Mouse (Mus musculus) heart, embryonic 16.5 days (tissue): ENCODE data around the gene Tead1. TPM values are rescaled to one million over a fixed set of nuclear protein-coding genes. Genes with fewer than 3 reads are reported as not detected.

ENCODE experiments used
- ATAC-seq: fragments of 200-750 bp; cut with Nextera tagmentation; replicated peaks from 2 replicates; pipeline ENCODE4 v1.8.0; 2017; ENCODE audit warnings: moderate number of reproducible peaks; ENCODE audit not compliant: insufficient read depth, low FRiP score; ENCODE audit errors: extremely low read depth
- H3K27ac ChIP-seq: fragments of 300-500 bp; sonication (generic); 2 replicates; pipeline ENCODE4 v1.5.1; 2014; ENCODE audit warnings: mild to moderate bottlenecking, low read length, control low read depth, moderate library complexity
- H3K27me3 ChIP-seq: fragments of 300-500 bp; sonication (generic); 2 replicates; pipeline ENCODE4 v1.6.1; 2014; ENCODE audit warnings: low read length, mixed read lengths; ENCODE audit not compliant: control insufficient read depth, insufficient read depth
- H3K36me3 ChIP-seq: fragments of 300-500 bp; sonication (generic); 2 replicates; pipeline ENCODE4 v1.6.1; 2014; ENCODE audit not compliant: control insufficient read depth, insufficient read depth
- H3K4me1 ChIP-seq: fragments of 300-500 bp; sonication (generic); 2 replicates; pipeline ENCODE4 v1.6.1; 2014; ENCODE audit warnings: low read length, mixed read lengths; ENCODE audit not compliant: control insufficient read depth, insufficient read depth
- H3K4me2 ChIP-seq: fragments of 300-500 bp; sonication (generic); 2 replicates; pipeline ENCODE4 v1.6.1; 2014; ENCODE audit warnings: low read depth, mild to moderate bottlenecking, control low read depth, low read length
- H3K4me3 ChIP-seq: fragments of 300-500 bp; sonication (generic); 2 replicates; pipeline ENCODE4 v1.5.1; 2014; ENCODE audit warnings: mild to moderate bottlenecking, control low read depth, low read length
- H3K9ac ChIP-seq: fragments of 300-500 bp; sonication (generic); 2 replicates; pipeline ENCODE4 v1.6.1; 2014; ENCODE audit warnings: low read length, control low read depth
- H3K9me3 ChIP-seq: fragments of 300-500 bp; sonication (generic); replicated peaks from 2 replicates; pipeline ENCODE4 v1.6.1; 2016; ENCODE audit warnings: low read length; ENCODE audit not compliant: control insufficient read depth
- WGBS: fragments of 180-500 bp; shearing (Covaris S2); extraction: QIAGEN DNeasy Blood & Tissue Kit; methylation state at CpG from one replicate; pipeline ENCODE4 v1.1.7; 2014; 5-methylcytosine and 5-hydroxymethylcytosine counted together
- polyA plus RNA-seq: library from polyadenylated mRNA; unstranded; fragments of >200 nt; fragmentation: Nextera tagmentation; extraction: Ambion mirVana; gene quantifications from 2 replicates; pipeline ENCODE4 v1.2.1, GENCODE M21; 2015

Tead1 gene
- polyA plus RNA-seq, 1 experiment from 2014 or later = 19.4 TPM

DNA sequence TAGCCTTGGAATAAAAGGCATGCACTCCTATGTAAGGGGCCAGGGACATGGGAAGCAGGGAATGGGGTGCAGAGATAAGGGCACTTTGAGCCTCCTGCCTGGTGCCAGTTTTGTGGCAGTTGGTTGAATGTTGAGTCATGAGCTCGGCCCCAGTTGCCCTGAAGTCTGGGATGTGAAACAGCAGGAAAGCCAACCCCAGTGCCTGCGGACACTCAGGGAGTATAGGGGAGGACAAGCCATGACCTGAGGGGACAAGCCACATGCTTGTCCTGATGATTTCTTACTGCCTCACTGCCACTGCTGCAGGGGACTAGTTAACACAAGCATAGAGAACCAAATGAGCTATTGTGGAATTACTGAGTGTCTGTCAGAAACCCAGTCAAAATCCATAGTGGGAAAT is 228.3 kb downstream of the Tead1 start:
- 60% methylated on average over 2 of the region's 2 CpGs for WGBS
- ATAC-seq = no peak
- Histone ChIP-seq H3K9ac (no peak overlapping the region), H3K36me3 (peaks cover 8% of the 10 kb centered on the region; the same call in 1 of the 2 replicates), H3K27me3 (no peaks in the 10 kb centered on the region), H3K27ac (no peak overlapping the region), H3K9me3 (no peaks in the 10 kb centered on the region), H3K4me3 (no peak overlapping the region), H3K4me1 (no peaks in the 10 kb centered on the region), H3K4me2 (no peak overlapping the region)

DNA sequence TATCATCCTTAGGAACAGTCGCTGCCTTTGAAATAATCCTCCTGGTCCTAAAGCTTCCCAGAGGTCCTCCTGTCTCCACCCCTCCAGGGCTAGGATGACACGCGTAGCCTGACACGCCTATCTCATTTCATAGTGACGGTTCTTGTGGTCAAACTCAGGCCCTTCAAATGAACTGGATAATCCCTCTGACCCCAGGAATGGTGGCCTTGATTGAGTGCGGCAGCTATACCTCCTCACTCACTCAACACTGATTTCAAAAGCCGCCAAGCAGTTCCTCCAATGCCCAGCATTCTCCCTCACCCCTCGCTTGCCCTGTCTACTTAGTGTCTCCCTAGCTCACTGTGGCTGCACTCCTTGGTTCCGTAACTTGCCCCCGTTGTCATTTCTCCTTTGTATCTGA is 230.0 kb downstream of the Tead1 start:
- H3K9ac ChIP-seq = no peak overlapping the region
- no peaks in the 10 kb centered on the region for H3K27me3 ChIP-seq
- no peak overlapping the region for H3K4me3 ChIP-seq
- H3K4me1 ChIP-seq = no peaks in the 10 kb centered on the region
- 0 out of 2 replicates have a peak, but pooled peaks cover 5% of the 10 kb centered on the region for H3K36me3 ChIP-seq
- H3K4me2 ChIP-seq = no peak overlapping the region
- ATAC-seq = no peak
- WGBS = 62% methylated on average over 10 of the region's 10 CpGs
- H3K27ac ChIP-seq = no peak overlapping the region
- no peaks in the 10 kb centered on the region for H3K9me3 ChIP-seq

DNA sequence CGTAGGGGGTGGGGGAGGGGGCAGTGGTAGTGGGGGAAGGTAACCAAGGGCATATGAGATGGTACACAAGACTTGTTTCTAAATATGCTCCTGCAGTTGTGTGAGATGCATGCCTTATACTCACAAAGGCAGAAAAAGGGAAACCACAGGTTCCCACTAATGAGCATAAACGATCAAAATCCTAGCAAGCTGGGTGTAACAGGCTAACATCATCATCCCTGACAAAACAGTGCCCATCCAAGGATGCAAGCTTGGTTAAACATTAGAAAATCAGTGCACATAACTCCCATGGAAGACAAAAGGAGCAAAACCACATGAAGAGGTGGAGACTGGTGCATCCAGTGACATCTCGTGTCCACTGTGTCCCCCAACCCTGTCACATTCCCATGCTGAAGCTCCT is 233.9 kb downstream of the Tead1 start:
- no peak overlapping the region for H3K9ac ChIP-seq
- no peaks in the 10 kb centered on the region for H3K36me3 ChIP-seq
- no peak overlapping the region for H3K4me3 ChIP-seq
- no peak overlapping the region for H3K4me2 ChIP-seq
- 80% methylated on average over 3 of the region's 3 CpGs for WGBS
- no peaks in the 10 kb centered on the region for H3K9me3 ChIP-seq
- H3K27me3 ChIP-seq = no peaks in the 10 kb centered on the region
- no peaks in the 10 kb centered on the region for H3K4me1 ChIP-seq
- no peak for ATAC-seq
- H3K27ac ChIP-seq = no peak overlapping the region

DNA sequence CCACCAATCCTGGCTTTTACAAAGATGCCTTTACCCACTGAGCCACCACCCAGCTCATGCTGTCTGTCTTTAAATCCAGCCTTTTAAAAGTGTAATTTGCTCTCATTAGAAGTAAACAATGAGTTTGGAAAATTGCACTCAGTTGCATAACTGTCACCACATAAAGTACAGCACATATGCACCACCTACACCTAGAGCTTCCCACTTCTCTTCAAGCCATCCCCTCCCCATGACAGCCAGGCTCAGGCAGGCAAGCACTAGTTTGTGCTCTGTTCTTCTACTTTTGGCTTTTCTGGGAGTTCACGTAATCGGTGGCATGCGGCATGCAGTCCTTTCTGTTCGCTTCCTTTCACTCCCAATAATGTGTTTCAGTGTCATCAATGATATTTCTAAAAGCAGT is 236.5 kb downstream of the Tead1 start:
- H3K9me3 ChIP-seq = no peaks in the 10 kb centered on the region
- no peaks in the 10 kb centered on the region for H3K36me3 ChIP-seq
- no peak overlapping the region for H3K4me3 ChIP-seq
- H3K4me2 ChIP-seq = no peak overlapping the region
- no peak overlapping the region for H3K27ac ChIP-seq
- WGBS = 94% methylated on average over 4 of the region's 4 CpGs
- no peak for ATAC-seq
- H3K4me1 ChIP-seq = no peaks in the 10 kb centered on the region
- no peaks in the 10 kb centered on the region for H3K27me3 ChIP-seq
- H3K9ac ChIP-seq = no peak overlapping the region

DNA sequence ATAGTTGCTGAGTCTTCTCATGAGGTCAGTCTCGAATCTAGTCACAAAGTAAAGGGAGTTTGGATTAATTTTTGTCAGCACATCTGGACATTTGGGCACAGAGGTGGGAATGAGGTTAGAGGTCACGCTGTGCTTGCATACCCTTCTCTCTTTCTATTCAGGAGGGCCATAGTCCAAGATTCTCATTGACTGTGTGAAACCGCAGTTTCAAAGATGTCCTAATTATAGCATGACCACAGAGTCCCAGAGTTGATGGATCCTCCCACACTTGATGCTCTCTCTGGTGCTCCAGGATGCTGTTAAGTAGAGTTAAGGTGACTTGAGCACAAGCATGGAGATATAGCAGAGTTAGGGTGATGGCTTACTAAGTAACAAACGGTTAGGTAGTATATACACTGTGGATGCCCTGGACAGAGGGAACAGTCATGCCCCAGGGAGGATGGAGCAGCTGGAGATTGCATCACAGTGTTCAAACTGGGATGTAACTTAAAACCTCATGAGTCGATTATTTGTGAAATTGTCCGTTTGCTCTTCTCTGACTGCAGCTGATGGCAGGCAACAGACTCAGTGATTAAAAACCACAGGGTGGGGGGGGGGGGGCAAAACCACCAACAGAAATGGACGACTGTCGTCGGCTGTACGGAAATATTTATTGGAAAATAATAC is 238.6 kb downstream of the Tead1 start:
- Histone ChIP-seq H3K27me3 (no peaks in the 10 kb centered on the region), H3K36me3 (no peaks in the 10 kb centered on the region), H3K4me3 (no peak overlapping the region), H3K27ac (no peak overlapping the region), H3K4me1 (no peaks in the 10 kb centered on the region), H3K4me2 (no peak overlapping the region), H3K9ac (no peak overlapping the region), H3K9me3 (no peaks in the 10 kb centered on the region)
- WGBS = 63% methylated on average over 10 of the region's 10 CpGs
- ATAC-seq = no peak

DNA sequence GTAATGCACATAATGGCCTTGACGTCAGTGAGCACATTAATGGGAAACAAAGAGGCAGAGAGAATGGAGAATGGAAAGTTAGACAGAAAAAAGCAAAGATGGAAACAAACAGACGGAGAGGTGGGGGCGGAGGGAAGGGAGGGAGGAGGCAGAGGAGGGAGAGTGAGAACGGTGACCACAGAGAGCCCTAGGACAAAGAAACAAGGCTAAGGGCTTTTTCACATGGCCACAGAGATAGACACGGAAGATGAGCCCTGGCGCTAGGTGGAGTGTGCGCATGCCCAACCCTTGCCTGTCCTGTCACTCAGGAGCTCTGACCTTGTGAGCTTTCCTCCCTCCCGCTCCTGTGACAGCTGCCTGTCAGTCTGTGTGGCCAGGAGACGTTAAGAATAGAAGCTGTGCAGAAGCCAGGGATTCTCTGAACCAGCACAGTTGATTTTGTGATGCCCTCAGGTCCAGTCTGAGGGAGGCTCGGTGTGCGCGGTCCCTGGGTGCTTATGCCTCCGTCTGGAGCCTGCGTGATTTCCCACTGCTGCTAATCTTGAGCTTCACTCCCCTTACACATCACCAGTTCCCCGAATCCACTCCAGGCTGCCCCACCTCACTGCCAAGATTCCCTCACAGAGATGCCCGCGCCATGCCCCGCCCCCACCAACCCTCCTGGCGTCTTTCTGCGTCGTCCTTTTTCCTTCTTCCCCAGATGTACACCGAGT is 239.3 kb downstream of the Tead1 start:
- no peak overlapping the region for H3K9ac ChIP-seq
- H3K4me2 ChIP-seq = peak overlapping the region; percentile 41
- H3K4me1 ChIP-seq = no peaks in the 10 kb centered on the region
- 46% methylated on average over 22 of the region's 22 CpGs for WGBS
- no peaks in the 10 kb centered on the region for H3K9me3 ChIP-seq
- H3K36me3 ChIP-seq = no peaks in the 10 kb centered on the region
- ATAC-seq = no peak; the same call in 1 of the 2 replicates
- H3K4me3 ChIP-seq = no peak overlapping the region
- no peak overlapping the region for H3K27ac ChIP-seq
- no peaks in the 10 kb centered on the region for H3K27me3 ChIP-seq

DNA sequence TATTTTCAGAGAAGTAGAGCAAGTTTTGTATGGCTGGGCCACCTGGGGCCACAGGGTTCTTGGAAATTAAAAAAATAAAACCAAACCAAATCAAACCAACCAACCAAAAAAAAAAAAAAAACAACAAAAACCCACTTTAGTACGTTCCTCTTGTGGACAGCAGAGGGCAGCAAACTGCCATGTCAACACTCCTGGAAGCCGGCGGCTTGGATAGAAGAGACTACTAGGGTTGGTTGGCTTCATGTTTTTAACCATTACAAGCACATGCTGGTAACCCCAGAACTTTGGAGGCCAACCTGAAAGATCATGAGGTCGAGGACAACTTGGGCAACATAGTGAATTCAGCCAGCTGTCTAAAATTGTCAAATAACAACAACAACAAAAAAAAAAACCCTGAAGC is 240.7 kb downstream of the Tead1 start:
- WGBS = 1% methylated on average over 4 of the region's 4 CpGs
- ATAC-seq = no peak

DNA sequence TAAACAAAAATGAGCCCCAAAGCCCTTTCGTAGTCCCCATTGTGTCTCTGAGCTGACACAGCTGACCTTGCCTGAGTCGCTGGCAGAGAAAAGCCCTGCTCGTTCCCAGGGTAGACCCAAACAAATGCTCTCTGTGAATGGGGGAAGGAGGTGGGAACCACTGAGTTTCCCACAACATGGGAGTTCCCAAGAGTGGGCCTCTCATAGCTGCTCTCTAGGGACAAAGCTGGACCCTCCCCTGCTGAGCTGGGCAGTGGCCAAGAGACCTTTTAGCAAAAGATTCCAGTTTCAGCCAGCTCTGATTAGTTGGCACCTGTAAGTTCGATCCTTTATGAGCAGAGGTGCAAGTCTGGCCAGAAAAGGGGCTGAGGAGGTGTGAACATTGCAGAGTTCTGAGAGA is 243.7 kb downstream of the Tead1 start:
- no peak overlapping the region for H3K9ac ChIP-seq
- H3K4me3 ChIP-seq = no peak overlapping the region
- no peak overlapping the region for H3K4me2 ChIP-seq
- no peaks in the 10 kb centered on the region for H3K36me3 ChIP-seq
- no peaks in the 10 kb centered on the region for H3K4me1 ChIP-seq
- 49% methylated on average over 4 of the region's 4 CpGs for WGBS
- no peaks in the 10 kb centered on the region for H3K27me3 ChIP-seq
- H3K27ac ChIP-seq = no peak overlapping the region
- no peaks in the 10 kb centered on the region for H3K9me3 ChIP-seq
- no peak for ATAC-seq

More for the DNA sequence above, 240.7 kb downstream of the Tead1 start:
- H3K4me3 ChIP-seq = no peak overlapping the region
- no peaks in the 10 kb centered on the region for H3K36me3 ChIP-seq
- no peaks in the 10 kb centered on the region for H3K4me1 ChIP-seq
- H3K27ac ChIP-seq = no peak overlapping the region
- no peaks in the 10 kb centered on the region for H3K27me3 ChIP-seq
- H3K9ac ChIP-seq = no peak overlapping the region
- H3K9me3 ChIP-seq = no peaks in the 10 kb centered on the region
- no peak overlapping the region for H3K4me2 ChIP-seq

DNA sequence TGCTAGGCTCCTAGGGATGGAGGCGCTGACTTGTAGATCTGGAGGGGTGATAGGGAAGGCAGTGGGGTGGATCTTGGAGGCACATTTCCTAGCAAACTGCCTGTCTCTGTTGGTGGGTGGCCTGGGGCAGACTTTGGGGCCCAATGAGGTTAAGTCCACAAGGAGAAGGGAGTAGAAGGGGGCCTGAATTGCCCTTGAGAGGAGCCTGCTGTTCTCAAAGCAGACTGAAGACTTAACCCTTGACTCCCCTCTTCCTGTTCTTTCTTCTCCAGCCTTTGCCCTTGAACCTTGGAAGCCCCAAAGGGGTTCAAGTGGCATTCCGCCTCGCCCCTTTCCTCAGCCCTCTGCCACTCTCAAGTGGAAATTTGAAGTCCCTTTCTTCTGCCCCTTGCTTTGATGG is 244.6 kb downstream of the Tead1 start:
- 60% methylated on average over 3 of the region's 3 CpGs for WGBS
- ATAC-seq = no peak
- H3K9ac ChIP-seq = no peak overlapping the region
- no peaks in the 10 kb centered on the region for H3K4me1 ChIP-seq
- no peak overlapping the region for H3K4me2 ChIP-seq
- H3K27me3 ChIP-seq = no peaks in the 10 kb centered on the region
- H3K9me3 ChIP-seq = no peaks in the 10 kb centered on the region
- no peaks in the 10 kb centered on the region for H3K36me3 ChIP-seq
- H3K4me3 ChIP-seq = no peak overlapping the region
- H3K27ac ChIP-seq = no peak overlapping the region
